Mouse (Mus musculus) hindbrain, embryonic 10.5 days (tissue): ENCODE measurements around the gene Ube2g2. TPM values are rescaled to one million over a fixed set of nuclear protein-coding genes. Genes with fewer than 3 reads are reported as not detected.

Experiments used
- DNase-seq: peaks from one replicate; pipeline ENCODE4 v3.0.0-alpha.2; 2017; ENCODE audit warnings: low spot score
- H3K27ac ChIP-seq: fragments of 300-500 bp; sonication (generic); 2 replicates; pipeline ENCODE4 v1.5.1; 2016; ENCODE audit warnings: mild to moderate bottlenecking, moderate library complexity
- H3K27me3 ChIP-seq: fragments of 300-500 bp; sonication (generic); 2 replicates; pipeline ENCODE4 v1.6.1; 2016; ENCODE audit warnings: mild to moderate bottlenecking; ENCODE audit not compliant: poor library complexity, insufficient read depth, severe bottlenecking
- H3K36me3 ChIP-seq: fragments of 300-500 bp; sonication (generic); 2 replicates; pipeline ENCODE4 v1.6.1; 2016; ENCODE audit warnings: mild to moderate bottlenecking, moderate library complexity
- H3K4me1 ChIP-seq: fragments of 300-500 bp; sonication (generic); replicated peaks from 2 replicates; pipeline ENCODE4 v1.6.1; 2016; ENCODE audit warnings: mild to moderate bottlenecking
- H3K4me3 ChIP-seq: fragments of 300-500 bp; sonication (generic); 2 replicates; pipeline ENCODE4 v1.5.1; 2016; ENCODE audit warnings: mild to moderate bottlenecking, moderate library complexity
- H3K9me3 ChIP-seq: fragments of 300-500 bp; sonication (generic); 2 replicates; pipeline ENCODE4 v1.6.1; 2016; ENCODE audit warnings: mild to moderate bottlenecking, moderate library complexity
- WGBS: fragments of 180-500 bp; shearing (Covaris S2); methylation state at CpG from one replicate; pipeline ENCODE4 v1.1.7; 2016; 5-methylcytosine and 5-hydroxymethylcytosine counted together
- polyA plus RNA-seq: library from polyadenylated mRNA; unstranded; fragments of >200 nt; fragmentation: Nextera tagmentation; extraction: Ambion mirVana; gene quantifications from 2 replicates; pipeline ENCODE4 v1.2.1, GENCODE M21; 2016

The Ube2g2 gene
- polyA plus RNA-seq, 1 experiment from 2014 or later: 103 TPM

DNA sequence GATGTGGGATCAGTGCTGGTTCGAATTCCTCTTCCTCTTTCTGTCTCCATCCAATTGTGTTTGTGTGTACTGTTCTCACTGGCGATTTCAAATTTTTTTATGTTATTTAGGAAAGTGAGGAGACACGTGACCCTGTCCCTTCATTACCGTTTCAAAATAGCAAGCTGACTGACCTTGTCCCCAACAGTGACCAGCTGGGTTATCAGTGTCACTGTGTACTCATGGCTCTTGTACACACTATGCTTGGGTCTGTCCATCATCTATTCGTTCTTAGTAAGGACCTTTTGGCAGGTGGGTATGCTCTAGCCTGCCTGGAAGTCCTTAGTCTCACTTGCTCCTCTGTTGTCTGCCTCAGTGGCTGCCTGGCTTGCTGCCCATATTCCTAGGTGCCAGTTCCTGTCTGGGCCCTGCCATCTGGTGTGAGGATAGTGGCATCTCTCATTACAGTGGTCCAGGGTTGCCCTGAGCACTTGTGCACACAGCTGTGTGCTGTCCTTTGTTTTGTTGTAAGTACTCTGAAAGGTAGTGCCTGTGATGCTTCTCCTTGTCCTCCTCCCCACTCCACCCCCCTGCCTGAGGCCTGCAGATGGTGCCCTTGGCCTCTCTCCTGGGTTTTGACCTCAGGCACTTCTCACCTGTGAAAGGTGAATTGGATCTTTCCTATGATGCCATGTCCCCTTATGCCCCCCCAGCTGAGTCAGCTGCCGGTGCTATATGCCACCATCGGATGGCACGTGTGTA lies 11.7 kb upstream of the Ube2g2 start:
- H3K27me3 ChIP-seq: no peaks in the 10 kb centered on the region
- WGBS: 95% methylated on average over 8 of the region's 8 CpGs
- no peak for DNase-seq
- H3K4me1 ChIP-seq: peaks cover 25% of the 10 kb centered on the region
- H3K9me3 ChIP-seq: no peaks in the 10 kb centered on the region
- peaks cover 80% of the 10 kb centered on the region for H3K36me3 ChIP-seq
- no peak overlapping the region for H3K4me3 ChIP-seq
- no peak overlapping the region for H3K27ac ChIP-seq

DNA sequence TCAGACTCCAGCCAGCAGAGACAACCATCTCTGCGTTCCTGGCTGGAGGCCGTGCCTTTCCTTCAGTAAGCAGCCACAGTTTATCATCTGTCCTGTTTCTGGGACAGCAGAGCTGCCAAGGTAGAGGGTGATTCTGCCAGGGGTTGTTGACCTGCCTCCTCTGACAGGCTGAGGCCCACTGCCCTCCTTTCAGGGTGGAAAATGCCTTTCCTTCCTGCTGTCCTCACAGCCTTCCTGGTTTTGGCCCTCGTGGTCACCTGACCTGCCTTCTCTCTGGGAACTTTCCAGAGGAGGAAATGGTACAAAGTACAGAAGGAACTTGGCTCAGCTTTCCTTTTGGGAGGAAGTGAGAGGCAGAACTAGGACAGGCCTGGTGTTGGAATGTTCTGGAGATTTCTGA lies 8.7 kb upstream of the Ube2g2 start:
- peaks cover 98% of the 10 kb centered on the region for H3K36me3 ChIP-seq
- 92% methylated on average over 3 of the region's 3 CpGs for WGBS
- no peaks in the 10 kb centered on the region for H3K4me1 ChIP-seq

DNA sequence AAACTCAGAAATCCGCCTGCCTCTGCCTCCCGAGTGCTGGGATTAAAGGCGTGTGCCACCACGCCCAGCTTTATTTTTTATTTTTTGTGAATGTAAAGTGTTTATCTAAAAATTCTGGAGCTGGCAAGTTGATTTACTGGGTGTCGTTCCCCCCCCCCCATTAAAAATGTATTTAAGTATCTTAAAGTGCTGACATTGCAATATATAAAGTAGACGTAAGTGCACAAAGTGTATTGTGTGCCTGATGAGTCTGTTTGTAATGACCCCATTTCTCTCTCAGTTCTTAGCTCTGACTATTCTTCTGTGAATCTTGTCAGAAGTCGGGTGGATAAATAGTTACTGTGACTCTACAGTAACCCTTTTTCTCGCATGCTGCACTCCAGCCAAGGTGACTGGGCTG lies 6.4 kb upstream of the Ube2g2 start:
- Histone ChIP-seq H3K27ac (no peak overlapping the region), H3K27me3 (no peaks in the 10 kb centered on the region), H3K36me3 (peaks cover 87% of the 10 kb centered on the region), H3K4me1 (no peaks in the 10 kb centered on the region), H3K4me3 (no peak overlapping the region), H3K9me3 (no peaks in the 10 kb centered on the region)
- WGBS: 94% methylated on average over 8 of the region's 8 CpGs
- DNase-seq: no peak

More for the DNA sequence above, 8.7 kb upstream of the Ube2g2 start:
- Histone ChIP-seq H3K27me3 (no peaks in the 10 kb centered on the region), H3K27ac (no peak overlapping the region), H3K9me3 (no peaks in the 10 kb centered on the region), H3K4me3 (no peak overlapping the region)
- no peak for DNase-seq

DNA sequence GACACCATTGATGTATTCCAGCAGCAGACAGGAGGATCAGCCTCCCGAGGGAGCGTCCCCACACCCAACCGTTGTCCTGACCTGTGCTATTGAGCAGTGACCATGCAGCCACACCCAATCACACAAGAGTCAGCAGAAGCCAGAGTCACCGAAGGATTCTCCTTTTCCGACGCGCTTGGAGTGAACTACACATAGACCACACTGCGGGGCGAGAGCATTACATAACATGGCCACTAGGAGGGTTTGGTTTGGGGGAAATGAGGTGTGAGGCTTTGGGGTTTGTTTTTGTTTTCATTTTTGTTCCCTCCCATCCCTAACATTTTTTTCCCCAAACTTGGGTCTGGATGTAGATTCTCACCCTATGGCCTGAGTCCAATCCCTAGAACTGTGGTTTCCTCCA lies 5.9 kb upstream of the Ube2g2 start:
- no peak for DNase-seq
- Histone ChIP-seq H3K9me3 (no peaks in the 10 kb centered on the region), H3K4me3 (no peak overlapping the region), H3K4me1 (no peaks in the 10 kb centered on the region), H3K36me3 (peaks cover 82% of the 10 kb centered on the region), H3K27ac (no peak overlapping the region), H3K27me3 (no peaks in the 10 kb centered on the region)
- 96% methylated on average over 9 of the region's 9 CpGs for WGBS

DNA sequence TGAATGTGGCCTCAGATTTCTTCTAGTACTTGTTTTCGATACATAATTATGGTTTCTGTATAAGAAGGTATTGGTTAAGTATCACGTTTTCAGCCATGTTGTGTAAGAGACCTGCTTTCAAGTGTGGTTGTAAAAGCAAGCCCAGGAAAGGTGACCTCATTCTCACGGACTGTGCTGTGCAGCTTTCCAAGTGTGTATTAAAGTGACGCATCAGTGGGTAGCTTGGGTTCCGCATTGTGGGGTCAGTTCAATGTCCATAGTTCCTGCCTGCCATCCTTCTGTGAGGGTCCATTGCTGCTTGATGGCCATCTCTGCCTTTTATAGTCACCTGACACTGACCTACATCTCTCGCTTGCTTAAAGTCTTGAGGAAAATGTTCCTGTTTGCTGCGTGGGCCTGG lies 5.1 kb upstream of the Ube2g2 start:
- 95% methylated on average over 7 of the region's 7 CpGs for WGBS
- H3K4me1 ChIP-seq: peaks cover 4% of the 10 kb centered on the region; the same call in 1 of the 2 replicates
- H3K4me3 ChIP-seq: no peak overlapping the region
- no peaks in the 10 kb centered on the region for H3K27me3 ChIP-seq
- no peak for DNase-seq
- no peaks in the 10 kb centered on the region for H3K9me3 ChIP-seq
- no peak overlapping the region for H3K27ac ChIP-seq
- H3K36me3 ChIP-seq: peaks cover 74% of the 10 kb centered on the region

DNA sequence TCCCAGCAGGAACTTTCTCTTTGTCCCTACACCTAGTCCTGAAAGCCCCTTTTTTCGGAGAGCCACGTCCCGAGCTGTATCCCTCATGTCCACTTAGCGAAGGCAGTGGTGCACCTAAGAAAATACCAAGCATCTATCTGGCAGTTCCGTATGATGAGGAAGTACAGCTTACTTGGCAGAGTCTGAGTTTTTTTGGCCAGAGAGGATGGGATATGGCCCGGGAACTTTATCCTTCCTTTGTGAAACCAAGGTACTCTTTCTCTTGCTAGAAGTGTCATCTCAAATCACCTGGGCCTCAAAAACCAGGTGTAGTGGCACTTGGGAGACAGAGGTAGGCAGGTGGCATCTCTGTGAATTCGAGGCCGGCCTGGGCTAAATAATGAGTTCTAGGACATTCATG lies 529 bp upstream of the Ube2g2 start:
- Histone ChIP-seq H3K4me3 (peak overlapping the region; percentile 76), H3K36me3 (peaks cover 54% of the 10 kb centered on the region), H3K27me3 (no peaks in the 10 kb centered on the region), H3K27ac (peak overlapping the region; percentile 93), H3K9me3 (no peaks in the 10 kb centered on the region), H3K4me1 (peaks cover 26% of the 10 kb centered on the region)
- no peak for DNase-seq
- WGBS: 77% methylated on average over 8 of the region's 8 CpGs

DNA sequence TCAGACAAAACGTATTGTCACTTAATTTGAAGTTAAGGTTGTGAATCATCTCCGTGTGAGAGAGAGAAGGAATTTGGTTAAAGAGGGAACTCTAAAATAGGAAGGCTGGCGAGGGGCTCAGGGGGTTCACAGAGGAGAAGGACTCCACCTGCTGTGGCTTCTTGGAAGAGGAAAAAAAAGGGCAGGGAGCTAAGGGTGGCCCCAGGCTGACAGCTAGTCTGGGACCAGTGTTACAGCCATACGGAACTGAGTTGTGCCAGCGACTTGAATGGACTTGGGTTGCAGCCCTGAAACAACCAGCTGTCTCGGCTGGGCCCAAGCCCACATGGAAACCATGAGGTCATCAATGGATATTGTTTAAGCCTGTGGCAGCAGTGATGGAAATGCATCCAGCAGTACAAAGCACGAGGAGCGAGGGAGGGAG lies 1.0 kb downstream of the Ube2g2 start:
- peaks cover 26% of the 10 kb centered on the region for H3K4me1 ChIP-seq
- WGBS: 17% methylated on average over 8 of the region's 8 CpGs
- H3K36me3 ChIP-seq: peaks cover 42% of the 10 kb centered on the region
- H3K27me3 ChIP-seq: no peaks in the 10 kb centered on the region
- no peaks in the 10 kb centered on the region for H3K9me3 ChIP-seq
- H3K4me3 ChIP-seq: peak overlapping the region; percentile 76
- peak overlapping the region; percentile 93 for H3K27ac ChIP-seq
- peak; percentile 14 for DNase-seq

DNA sequence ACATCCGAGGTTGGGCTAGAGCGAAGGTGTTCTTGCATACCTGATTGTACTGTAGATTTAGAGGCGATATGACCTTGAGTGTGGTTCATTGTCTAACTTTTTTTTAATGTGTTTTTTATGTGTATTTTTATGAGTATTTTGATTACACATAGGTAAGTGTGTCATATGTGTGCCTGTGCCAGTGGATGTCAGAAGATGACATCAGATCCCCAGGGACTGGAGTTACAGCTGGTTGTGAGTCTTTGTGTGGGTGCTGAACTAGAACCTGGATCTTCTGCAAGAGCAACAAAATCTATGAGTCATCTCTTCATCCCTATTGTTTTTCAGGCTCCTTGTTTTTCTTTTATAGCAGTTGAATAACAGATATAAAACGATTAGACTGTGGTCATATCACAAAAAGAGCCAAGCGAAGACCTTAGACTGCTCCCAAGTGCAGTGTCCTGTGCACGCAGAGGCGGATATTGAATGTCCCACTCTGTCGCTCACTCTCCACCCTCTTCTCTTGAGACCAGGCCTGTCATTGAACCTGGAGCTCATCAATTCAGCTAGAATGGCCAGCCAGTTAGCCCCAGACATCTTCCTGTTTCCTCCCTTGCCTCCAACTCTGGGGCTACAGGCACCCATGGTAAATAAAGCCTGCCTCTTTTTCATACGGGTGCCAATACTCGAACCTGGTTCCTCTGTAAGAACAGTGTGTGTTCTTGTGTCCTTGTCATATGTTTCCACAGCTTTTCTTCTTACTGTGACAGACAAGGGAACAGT lies 1.7 kb downstream of the Ube2g2 start:
- Histone ChIP-seq H3K27me3 (no peaks in the 10 kb centered on the region), H3K4me3 (peak overlapping the region; percentile 76), H3K4me1 (peaks cover 30% of the 10 kb centered on the region), H3K27ac (no peak overlapping the region), H3K36me3 (peaks cover 39% of the 10 kb centered on the region), H3K9me3 (no peaks in the 10 kb centered on the region)
- no peak for DNase-seq
- WGBS: 92% methylated on average over 10 of the region's 10 CpGs

DNA sequence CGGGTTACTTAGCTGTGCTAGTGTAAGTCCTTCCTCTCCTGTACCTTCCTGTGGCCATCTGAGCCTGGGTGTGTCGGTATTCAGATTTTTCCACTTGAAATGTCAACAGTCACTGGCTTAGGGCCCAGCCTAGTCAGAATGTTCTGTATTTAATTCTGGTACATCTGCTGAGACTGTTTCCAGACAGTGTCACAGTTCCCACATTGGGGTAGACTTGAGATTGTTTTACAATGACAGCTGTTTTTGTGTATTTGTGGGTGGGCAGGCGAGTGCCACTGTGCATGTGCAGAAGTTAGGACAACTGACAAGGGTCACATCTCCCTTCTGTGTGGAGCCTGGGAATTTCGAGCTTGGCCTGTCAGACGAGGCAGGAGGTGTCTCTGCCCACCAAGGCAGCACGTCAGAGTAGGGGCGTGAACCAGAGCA lies 2.5 kb downstream of the Ube2g2 start:
- Histone ChIP-seq H3K4me3 (no peak overlapping the region), H3K9me3 (no peaks in the 10 kb centered on the region), H3K4me1 (peaks cover 30% of the 10 kb centered on the region), H3K27me3 (no peaks in the 10 kb centered on the region), H3K36me3 (peaks cover 37% of the 10 kb centered on the region), H3K27ac (no peak overlapping the region; the same call in 1 of the 2 replicates)
- DNase-seq: no peak
- 79% methylated on average over 7 of the region's 7 CpGs for WGBS

DNA sequence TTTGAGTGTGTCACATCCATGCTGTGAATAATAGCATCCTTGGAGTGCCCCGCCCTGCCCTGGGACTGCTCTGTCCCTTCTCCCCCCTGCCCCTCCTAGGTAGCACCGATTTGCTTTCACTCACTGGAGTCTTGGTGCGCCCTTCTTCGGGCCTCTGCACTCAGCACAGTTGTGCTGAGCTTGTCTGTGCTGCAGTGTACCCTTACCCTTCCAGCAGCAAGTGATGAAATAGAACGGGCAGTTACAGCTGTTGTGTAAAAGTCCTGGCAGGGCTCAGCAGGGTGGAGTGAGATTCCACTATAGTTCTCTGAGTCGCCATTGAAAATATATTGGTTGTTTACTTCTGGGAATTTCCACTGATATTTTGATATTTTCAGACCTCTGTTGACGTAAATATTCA lies 4.0 kb downstream of the Ube2g2 start:
- WGBS: 88% methylated on average over 7 of the region's 7 CpGs
- no peak for DNase-seq
- Histone ChIP-seq H3K36me3 (peaks cover 38% of the 10 kb centered on the region), H3K27ac (no peak overlapping the region), H3K4me3 (no peak overlapping the region), H3K9me3 (no peaks in the 10 kb centered on the region), H3K4me1 (peaks cover 30% of the 10 kb centered on the region), H3K27me3 (no peaks in the 10 kb centered on the region)

DNA sequence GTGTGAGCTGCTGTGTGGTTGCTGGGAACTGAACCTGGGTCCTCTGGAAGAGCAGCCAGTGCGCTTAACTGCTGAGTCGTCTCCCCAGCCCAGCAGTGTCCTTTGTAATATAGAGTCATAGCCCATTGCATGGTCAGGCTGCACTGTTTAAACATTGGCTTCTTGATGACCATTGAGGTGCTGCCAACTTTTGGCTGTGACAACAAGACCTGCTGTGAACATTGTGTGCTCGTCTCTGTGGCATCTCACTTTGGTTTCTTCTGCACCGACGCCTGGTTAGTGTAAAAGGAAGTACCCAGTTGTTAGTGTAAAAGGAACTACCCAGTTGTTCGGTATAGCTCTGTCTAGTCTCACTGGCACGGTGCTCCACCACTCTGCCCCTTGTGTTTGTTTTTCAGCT lies 4.5 kb downstream of the Ube2g2 start:
- Histone ChIP-seq H3K9me3 (no peaks in the 10 kb centered on the region), H3K36me3 (peaks cover 44% of the 10 kb centered on the region), H3K27ac (no peak overlapping the region), H3K27me3 (no peaks in the 10 kb centered on the region), H3K4me3 (no peak overlapping the region), H3K4me1 (peaks cover 28% of the 10 kb centered on the region)
- 84% methylated on average over 7 of the region's 7 CpGs for WGBS
- no peak for DNase-seq

DNA sequence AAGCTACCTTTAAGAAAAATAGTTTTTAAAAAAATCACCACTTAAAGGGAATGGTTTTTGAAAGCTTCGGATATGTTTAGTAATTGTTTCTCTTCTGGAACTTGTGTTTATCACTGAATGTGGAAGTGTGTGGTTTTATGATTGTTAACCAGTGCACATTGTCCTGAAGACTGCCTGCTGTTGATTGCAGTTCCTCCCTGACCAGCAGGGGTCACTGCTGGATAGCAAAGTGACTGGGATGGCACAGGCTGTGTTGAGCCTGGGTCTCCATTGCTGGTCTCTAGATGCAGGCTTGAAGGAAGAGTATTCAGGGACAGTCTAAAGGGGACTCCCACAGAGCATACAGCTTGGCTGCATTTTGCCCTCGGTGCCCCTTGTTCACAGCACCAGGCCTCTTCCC lies 5.4 kb downstream of the Ube2g2 start:
- Histone ChIP-seq H3K9me3 (no peaks in the 10 kb centered on the region), H3K27ac (no peak overlapping the region), H3K4me3 (no peak overlapping the region), H3K27me3 (no peaks in the 10 kb centered on the region), H3K4me1 (peaks cover 26% of the 10 kb centered on the region), H3K36me3 (peaks cover 50% of the 10 kb centered on the region)
- peak; percentile 81 for DNase-seq
- WGBS: 41% methylated on average over 2 of the region's 2 CpGs

DNA sequence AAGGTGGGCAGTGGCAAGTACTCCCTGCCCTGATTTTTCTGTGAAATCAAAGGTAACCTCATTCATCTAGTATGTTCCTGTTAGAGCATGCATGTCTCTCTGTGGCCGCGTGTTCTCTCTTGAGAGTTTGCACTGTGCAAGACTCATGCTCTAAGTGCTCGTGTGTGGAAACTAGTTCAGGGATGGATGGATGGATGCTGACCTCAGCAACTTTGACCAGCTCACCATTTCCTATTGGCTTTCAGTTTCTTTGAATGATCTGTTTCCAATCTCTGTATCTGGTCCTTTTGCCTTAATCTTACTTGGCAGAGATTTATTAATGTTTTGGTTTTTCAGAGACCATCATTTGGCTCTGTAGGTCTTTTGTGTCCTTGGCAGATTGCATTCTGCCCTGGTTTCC lies 7.1 kb downstream of the Ube2g2 start:
- no peak for DNase-seq
- WGBS: 89% methylated on average over 3 of the region's 3 CpGs
- Histone ChIP-seq H3K4me1 (peaks cover 13% of the 10 kb centered on the region), H3K27me3 (no peaks in the 10 kb centered on the region), H3K4me3 (no peak overlapping the region), H3K9me3 (no peaks in the 10 kb centered on the region), H3K36me3 (peaks cover 62% of the 10 kb centered on the region), H3K27ac (no peak overlapping the region)
